In the genomic region with DNA sequence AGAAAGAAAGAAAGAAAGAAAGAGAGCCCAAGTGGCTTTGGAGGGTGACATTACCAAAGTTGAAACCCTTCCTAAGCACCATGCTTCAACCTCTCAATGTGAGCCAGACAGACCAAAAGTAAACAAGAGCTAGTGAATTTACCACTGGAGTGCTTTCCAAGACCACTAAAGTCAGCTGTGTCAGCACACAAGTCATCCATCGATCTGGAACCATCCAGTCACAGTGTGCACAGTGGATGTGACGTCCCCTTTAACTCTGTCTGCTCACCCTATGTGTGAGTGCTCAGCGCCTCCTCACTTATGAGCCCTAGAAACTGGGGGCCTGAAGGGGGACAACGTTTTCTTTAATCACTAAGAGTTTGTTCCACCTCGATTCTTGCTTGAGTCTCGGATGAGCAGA, we compare ENCODE assay signal across 13 mouse cellular contexts. TPM values are rescaled to one million over a fixed set of nuclear protein-coding genes. Genes with fewer than 3 reads are reported as not detected.
"Had no signal": no experiment of that assay in that cellular context is flagged by ENCODE, and none has a peak within 500 bp of the region (broad histone marks: within the 10 kb centered on the region; RNA-seq: fewer than 3 reads in every experiment).

No protein-coding gene starts in this region.

- DNase-seq: layer of hippocampus, adult 9-11 months; layer of hippocampus, postnatal 36 days; midbrain, embryonic 14.5 days; right cerebral cortex, adult 18-20 months; right cerebral cortex, postnatal 25 days; thymus, postnatal 4 days had no signal

- H3K9me3 ChIP-seq: hindbrain, embryonic 15.5 days; limb, embryonic 15.5 days; midbrain, embryonic 10.5 days; neural tube, embryonic 15.5 days had no signal

- H3K27me3 ChIP-seq: hindbrain, embryonic 15.5 days; limb, embryonic 15.5 days; neural tube, embryonic 15.5 days had no signal

- H3K9ac ChIP-seq: hindbrain, embryonic 15.5 days; limb, embryonic 15.5 days; liver, embryonic 14.5 days; neural tube, embryonic 15.5 days had no signal

- H3K36me3 ChIP-seq: hindbrain, embryonic 15.5 days; limb, embryonic 15.5 days; midbrain, embryonic 10.5 days; neural tube, embryonic 15.5 days had no signal

- H3K4me2 ChIP-seq: hindbrain, embryonic 15.5 days; limb, embryonic 15.5 days; neural tube, embryonic 15.5 days had no signal

- H3K4me3 ChIP-seq: hindbrain, embryonic 15.5 days; limb, embryonic 15.5 days; midbrain, embryonic 10.5 days; myocyte; neural tube, embryonic 15.5 days had no signal

- H3K27ac ChIP-seq: hindbrain, embryonic 15.5 days; limb, embryonic 15.5 days; liver, embryonic 14.5 days; midbrain, embryonic 10.5 days; neural tube, embryonic 15.5 days had no signal

- ATAC-seq: intestine, embryonic 16.5 days had no signal

- H3K4me1 ChIP-seq: hindbrain, embryonic 15.5 days; midbrain, embryonic 10.5 days; neural tube, embryonic 15.5 days had no signal

RNA-seq across cellular contexts. Expression of a gene that starts 7.4 kb away (rescaled TPM):
- polyA plus RNA-seq: myocyte had no signal
